Mouse (Mus musculus) macrophage (primary cell): ENCODE results near the gene Ift57. TPM values are rescaled to one million over a fixed set of nuclear protein-coding genes. Genes with fewer than 3 reads are reported as not detected.

ENCODE experiments used
- H3K27ac ChIP-seq: fragments of 350-480 bp; formaldehyde crosslinking; 2 replicates; pipeline ENCODE4 v1.9.0; 2021
- H3K36me3 ChIP-seq: fragments of 350-480 bp; formaldehyde crosslinking; 2 replicates; pipeline ENCODE4 v1.9.0; 2021; ENCODE audit errors: inconsistent target
- H3K4me3 ChIP-seq: fragments of 350-480 bp; formaldehyde crosslinking; 2 replicates; pipeline ENCODE4 v1.9.0; 2021; ENCODE audit errors: inconsistent target
- H3K79me2 ChIP-seq: fragments of 350-480 bp; formaldehyde crosslinking; 2 replicates; pipeline ENCODE4 v1.9.0; 2021; ENCODE audit errors: inconsistent target
- WGBS: methylation state at CpG from one replicate; pipeline ENCODE4 v1.1.7; 2026; ENCODE audit warnings: inconsistent platforms; ENCODE audit not compliant: missing documents; 5-methylcytosine and 5-hydroxymethylcytosine counted together
- polyA plus RNA-seq: library from polyadenylated mRNA; stranded (reverse); fragments of 250-400 nt; gene quantifications from 3 replicates; pipeline ENCODE4 v1.2.4, GENCODE M21; 2018; ENCODE audit warnings: inconsistent platforms

Ift57 gene
- polyA plus RNA-seq, 1 experiment from 2014 or later = 17.6 TPM

DNA sequence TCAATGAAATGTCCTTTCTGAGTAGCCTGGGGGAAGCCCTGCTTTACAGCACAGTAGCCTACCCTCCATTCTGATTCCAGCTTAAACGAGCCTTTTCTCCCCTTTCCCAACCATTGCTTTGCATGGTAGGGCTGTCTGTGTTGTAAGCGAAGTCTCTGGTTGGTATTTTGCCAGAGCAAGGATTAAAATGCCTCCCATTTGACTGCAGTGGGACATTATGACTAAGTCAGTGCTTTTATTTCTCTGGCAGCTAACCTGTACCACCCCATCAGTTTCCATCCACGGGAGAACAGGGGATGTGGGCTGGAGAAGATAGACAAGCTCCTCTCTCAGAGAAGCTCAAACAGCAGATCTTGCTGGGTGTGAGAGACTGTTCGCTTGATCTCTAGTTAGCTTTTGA, 24.2 kb downstream of the Ift57 start:
- H3K4me3 ChIP-seq = no peak overlapping the region
- 93% methylated on average over 4 of the region's 4 CpGs for WGBS
- no peaks in the 10 kb centered on the region for H3K36me3 ChIP-seq
- no peaks in the 10 kb centered on the region for H3K79me2 ChIP-seq
- no peak overlapping the region for H3K27ac ChIP-seq

- no peaks in the 10 kb centered on the region for H3K79me2 ChIP-seq
- 74% methylated on average over 5 of the region's 5 CpGs for WGBS
- H3K4me3 ChIP-seq = no peak overlapping the region
- no peaks in the 10 kb centered on the region for H3K36me3 ChIP-seq
- H3K27ac ChIP-seq = no peak overlapping the region
Measured at GRCm38 (mm10) chr16:49724232-49724631, 25.2 kb downstream of the Ift57 start.

DNA sequence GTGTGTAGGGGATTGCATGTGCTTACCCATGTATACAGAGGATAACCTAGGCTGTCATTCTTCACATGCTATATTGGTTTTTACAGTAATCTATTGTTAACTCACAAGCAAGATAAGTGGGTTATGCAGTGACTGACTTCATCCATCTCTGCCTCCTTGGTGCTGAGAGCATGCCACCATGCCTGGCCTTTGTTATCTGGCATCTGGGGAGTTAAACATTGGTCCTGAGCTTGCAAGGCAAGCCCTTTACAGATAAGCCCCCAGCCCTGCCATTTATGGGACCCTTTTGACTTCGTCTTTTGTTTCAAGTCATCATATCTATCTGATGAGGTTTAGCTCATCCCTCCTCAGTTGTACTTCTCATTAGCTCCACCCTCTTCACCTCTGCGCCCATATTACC, 25.9 kb downstream of the Ift57 start:
- WGBS = 100% methylated on average over 2 of the region's 2 CpGs
- Histone ChIP-seq H3K36me3 (no peaks in the 10 kb centered on the region), H3K27ac (no peak overlapping the region), H3K79me2 (no peaks in the 10 kb centered on the region), H3K4me3 (no peak overlapping the region)

- no peak overlapping the region for H3K4me3 ChIP-seq
- H3K79me2 ChIP-seq = no peaks in the 10 kb centered on the region
- H3K27ac ChIP-seq = no peak overlapping the region
- 73% methylated on average over 5 of the region's 5 CpGs for whole genome bisulfite sequencing
- H3K36me3 ChIP-seq = no peaks in the 10 kb centered on the region
Measured at GRCm38 (mm10) chr16:49725446-49725845, 26.4 kb downstream of the Ift57 start.

GRCm38 (mm10) chr16:49726216-49726615, 27.2 kb downstream of the Ift57 start:
- 95% methylated on average over 3 of the region's 3 CpGs for WGBS
- Histone ChIP-seq H3K27ac (no peak overlapping the region), H3K79me2 (no peaks in the 10 kb centered on the region), H3K4me3 (no peak overlapping the region), H3K36me3 (no peaks in the 10 kb centered on the region)

GRCm38 (mm10) chr16:49726761-49727160, 27.7 kb downstream of the Ift57 start:
- Histone ChIP-seq H3K79me2 (no peaks in the 10 kb centered on the region), H3K27ac (no peak overlapping the region), H3K36me3 (no peaks in the 10 kb centered on the region), H3K4me3 (no peak overlapping the region)
- 95% methylated on average over 2 of the region's 2 CpGs for WGBS

DNA sequence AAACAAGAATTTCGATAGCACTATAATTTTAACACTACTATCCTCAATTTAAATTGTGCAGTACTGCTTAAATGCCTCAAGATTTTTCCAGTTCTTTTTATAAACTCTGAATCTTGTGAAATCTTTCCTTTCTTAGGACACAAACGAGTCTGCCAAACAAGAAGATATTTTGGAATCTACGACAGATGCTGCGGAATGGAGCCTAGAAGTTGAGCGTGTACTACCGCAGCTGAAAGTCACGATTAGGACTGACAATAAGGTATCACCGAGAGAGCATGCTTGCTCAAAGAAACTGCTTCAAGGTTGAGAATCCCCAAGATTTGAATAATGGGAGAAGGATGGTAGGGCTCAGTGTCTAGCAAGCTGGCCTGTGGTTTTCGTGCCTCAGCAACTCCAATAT, 37.5 kb downstream of the Ift57 start:
- Histone ChIP-seq H3K79me2 (no peaks in the 10 kb centered on the region), H3K36me3 (no peaks in the 10 kb centered on the region)
- 92% methylated on average over 9 of the region's 9 CpGs for WGBS

DNA sequence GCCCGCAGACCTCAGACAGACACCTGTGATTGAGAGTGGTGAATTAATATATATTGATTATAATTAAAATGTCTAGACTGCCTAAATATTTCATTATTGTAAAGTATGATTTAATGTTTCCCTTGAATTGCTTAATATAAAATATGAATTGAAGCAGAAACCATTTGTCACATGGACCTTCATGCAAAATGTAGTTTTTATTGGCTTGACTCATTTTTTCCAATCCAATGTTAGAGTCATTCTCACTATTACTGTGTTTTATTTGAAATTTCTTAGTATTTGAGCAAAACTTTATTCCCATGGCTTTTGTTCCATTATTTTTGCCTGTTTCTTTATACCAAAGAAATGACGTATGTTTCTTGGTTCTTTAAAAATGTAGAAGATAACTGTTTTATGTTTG, 48.3 kb downstream of the Ift57 start:
- H3K4me3 ChIP-seq = no peak overlapping the region
- no peak overlapping the region for H3K27ac ChIP-seq
- WGBS = 100% methylated on average over 2 of the region's 2 CpGs
- no peaks in the 10 kb centered on the region for H3K79me2 ChIP-seq
- no peaks in the 10 kb centered on the region for H3K36me3 ChIP-seq

More for the DNA sequence above, 37.5 kb downstream of the Ift57 start:
- no peak overlapping the region for H3K27ac ChIP-seq
- no peak overlapping the region for H3K4me3 ChIP-seq

- WGBS = 61% methylated on average over 1 of the region's 1 CpGs
- H3K27ac ChIP-seq = no peak overlapping the region
- no peaks in the 10 kb centered on the region for H3K79me2 ChIP-seq
- no peak overlapping the region for H3K4me3 ChIP-seq
- no peaks in the 10 kb centered on the region for H3K36me3 ChIP-seq
Measured at GRCm38 (mm10) chr16:49752906-49753305, 53.9 kb downstream of the Ift57 start.

DNA sequence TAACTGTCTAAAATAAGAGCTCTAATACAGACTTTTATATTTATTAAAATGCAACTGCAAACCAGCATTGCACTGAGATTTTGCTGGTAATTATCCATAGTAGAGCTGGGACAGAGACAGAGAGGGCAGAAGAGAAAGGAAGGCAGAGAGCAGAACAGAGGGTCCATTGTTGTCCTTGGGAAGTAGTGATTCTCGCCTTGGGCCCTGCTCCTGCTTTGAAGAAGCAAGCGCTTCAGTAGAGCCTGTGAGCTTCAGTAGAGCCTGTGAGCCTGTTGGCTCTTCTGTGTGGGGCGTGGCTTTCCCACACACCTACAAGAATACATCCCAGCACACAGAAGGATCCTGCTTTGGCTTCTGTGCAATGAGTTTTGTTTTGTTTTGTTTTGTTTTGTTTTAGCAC, 54.3 kb downstream of the Ift57 start:
- H3K27ac ChIP-seq = no peak overlapping the region
- no peak overlapping the region for H3K4me3 ChIP-seq
- WGBS = 96% methylated on average over 3 of the region's 3 CpGs
- H3K79me2 ChIP-seq = no peaks in the 10 kb centered on the region
- H3K36me3 ChIP-seq = no peaks in the 10 kb centered on the region

- H3K36me3 ChIP-seq = no peaks in the 10 kb centered on the region
- H3K79me2 ChIP-seq = no peaks in the 10 kb centered on the region
- 95% methylated on average over 17 of the region's 17 CpGs for WGBS
- H3K4me3 ChIP-seq = no peak overlapping the region
- H3K27ac ChIP-seq = no peak overlapping the region
Measured at GRCm38 (mm10) chr16:49760517-49761203, 61.6 kb downstream of the Ift57 start.

- Histone ChIP-seq H3K4me3 (no peak overlapping the region), H3K36me3 (no peaks in the 10 kb centered on the region), H3K27ac (no peak overlapping the region), H3K79me2 (no peaks in the 10 kb centered on the region)
- 25% methylated on average over 3 of the region's 5 CpGs for WGBS
Measured at GRCm38 (mm10) chr16:49761981-49762380, 62.9 kb downstream of the Ift57 start.

DNA sequence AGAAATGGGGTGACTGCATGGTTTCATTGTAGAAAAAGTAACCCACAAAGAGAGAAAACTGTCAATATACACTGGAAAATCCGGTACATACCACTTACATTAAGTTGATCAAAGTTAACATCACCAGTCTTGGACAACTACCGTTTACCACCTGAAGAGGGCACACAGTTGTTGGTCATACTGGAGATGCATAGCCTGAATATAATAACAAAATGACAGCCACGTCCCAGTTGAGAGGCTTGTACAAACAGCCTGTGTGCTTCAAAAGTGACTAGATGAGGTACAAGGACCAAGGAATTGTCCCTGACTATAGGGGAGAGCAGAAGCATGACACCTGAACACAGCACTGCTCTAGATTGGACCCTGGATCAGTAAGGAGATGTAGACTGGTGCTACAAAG, 67.3 kb downstream of the Ift57 start:
- Histone ChIP-seq H3K79me2 (no peaks in the 10 kb centered on the region), H3K27ac (no peak overlapping the region), H3K4me3 (no peak overlapping the region), H3K36me3 (no peaks in the 10 kb centered on the region)
- WGBS = 13% methylated on average over 3 of the region's 3 CpGs

DNA sequence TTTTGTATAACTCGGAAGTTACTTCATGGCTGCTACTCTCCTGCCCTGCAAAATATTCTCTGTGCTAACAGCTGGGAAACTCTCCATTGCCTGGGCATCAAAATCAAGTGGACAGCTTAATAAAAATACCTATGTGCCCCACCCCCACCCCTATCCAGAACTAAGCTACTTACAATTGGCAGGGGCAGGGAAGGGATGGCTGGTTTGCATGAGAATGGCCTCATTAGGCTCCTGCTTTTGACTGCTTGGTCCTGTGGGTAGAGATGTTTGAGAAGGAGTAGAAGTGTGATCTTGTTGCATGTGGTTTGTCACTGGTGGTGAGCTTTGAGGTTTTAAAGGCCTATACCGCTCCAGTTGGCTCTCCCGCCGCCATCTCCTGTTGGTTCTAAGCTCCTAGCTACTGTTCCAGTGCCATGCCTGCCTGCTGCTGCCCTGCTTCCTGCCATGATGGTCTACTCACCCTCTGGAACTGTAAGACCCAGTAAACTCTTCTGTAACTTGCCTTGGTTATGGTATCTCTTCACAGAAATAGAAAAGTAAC, 69.5 kb downstream of the Ift57 start:
- 96% methylated on average over 4 of the region's 4 CpGs for WGBS
- Histone ChIP-seq H3K79me2 (no peaks in the 10 kb centered on the region), H3K4me3 (no peak overlapping the region), H3K27ac (no peak overlapping the region), H3K36me3 (no peaks in the 10 kb centered on the region)

DNA sequence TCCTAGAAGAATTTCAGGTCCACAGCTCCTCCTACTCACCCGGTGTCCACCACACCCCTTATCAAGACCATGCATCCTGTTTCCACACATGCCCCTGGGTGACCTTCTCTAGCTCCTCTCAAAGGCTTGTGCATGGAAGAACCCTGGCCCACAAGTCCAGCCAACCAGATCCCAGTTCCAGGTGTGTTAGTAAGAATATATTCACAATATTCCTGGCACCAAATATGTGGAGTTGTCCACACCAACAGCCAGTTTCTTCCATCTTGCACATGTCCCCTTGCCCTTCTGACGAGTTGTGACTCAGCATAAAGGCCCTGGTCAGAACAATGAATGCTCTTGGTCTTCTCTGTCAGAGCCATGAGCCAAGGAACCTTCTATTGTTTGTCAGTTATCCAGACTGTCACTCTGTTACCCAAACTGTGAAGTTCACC, 70.8 kb downstream of the Ift57 start:
- H3K36me3 ChIP-seq = no peaks in the 10 kb centered on the region
- WGBS = 19% methylated on average over 2 of the region's 2 CpGs
- H3K79me2 ChIP-seq = no peaks in the 10 kb centered on the region
- no peak overlapping the region for H3K4me3 ChIP-seq
- no peak overlapping the region for H3K27ac ChIP-seq
